Mouse (Mus musculus) liver, embryonic 13.5 days (tissue): ENCODE data around the gene Cobll1. TPM values are rescaled to one million over a fixed set of nuclear protein-coding genes. Genes with fewer than 3 reads are reported as not detected.
"Not testable (repeated sequence)": the region's sequence is repeated elsewhere in the genome, so short reads cannot be mapped to it uniquely, and the experiment has no call there.

Experiments
- ATAC-seq: fragments of 200-750 bp; cut with Nextera tagmentation; 2 replicates; pipeline ENCODE4 v1.8.0; 2017; ENCODE audit warnings: low read depth, mild to moderate bottlenecking, moderate number of reproducible peaks, moderate library complexity
- DNase-seq: peaks from one replicate; pipeline ENCODE4 v3.0.0; 2022
- H3K27ac ChIP-seq: fragments of 300-500 bp; sonication (generic); 2 replicates; pipeline ENCODE4 v1.5.1; 2015; ENCODE audit warnings: moderate library complexity, mild to moderate bottlenecking, inconsistent platforms
- H3K27me3 ChIP-seq: fragments of 300-500 bp; sonication (generic); 2 replicates; pipeline ENCODE4 v1.6.1; 2015; ENCODE audit warnings: mild to moderate bottlenecking, inconsistent platforms
- H3K36me3 ChIP-seq: fragments of 300-500 bp; sonication (generic); 2 replicates; pipeline ENCODE4 v1.6.1; 2015; ENCODE audit warnings: mild to moderate bottlenecking, inconsistent platforms
- H3K4me1 ChIP-seq: fragments of 300-500 bp; sonication (generic); replicated peaks from 2 replicates; pipeline ENCODE4 v1.6.1; 2015; ENCODE audit warnings: inconsistent platforms
- H3K4me2 ChIP-seq: fragments of 300-500 bp; sonication (generic); 2 replicates; pipeline ENCODE4 v1.6.1; 2015; ENCODE audit warnings: inconsistent platforms, mild to moderate bottlenecking, moderate library complexity
- H3K4me3 ChIP-seq: fragments of 300-500 bp; sonication (generic); replicated peaks from 2 replicates; pipeline ENCODE4 v1.5.1; 2015; ENCODE audit warnings: mild to moderate bottlenecking, inconsistent platforms
- H3K9ac ChIP-seq: fragments of 300-500 bp; sonication (generic); 2 replicates; pipeline ENCODE4 v1.6.1; 2015; ENCODE audit warnings: mild to moderate bottlenecking, inconsistent platforms
- H3K9me3 ChIP-seq: fragments of 300-500 bp; sonication (generic); replicated peaks from 2 replicates; pipeline ENCODE4 v1.6.1; 2016; ENCODE audit warnings: inconsistent platforms
- WGBS: fragments of 180-500 bp; shearing (Covaris S2); methylation state at CpG from one replicate; pipeline ENCODE4 v1.1.7; 2015; ENCODE audit not compliant: insufficient replicate concordance; 5-methylcytosine and 5-hydroxymethylcytosine counted together
- polyA plus RNA-seq: library from polyadenylated mRNA; unstranded; fragments of >200 nt; fragmentation: Nextera tagmentation; extraction: Ambion mirVana; gene quantifications from 2 replicates; pipeline ENCODE4 v1.2.1, GENCODE M21; 2015

The Cobll1 gene
- polyA plus RNA-seq, 1 experiment from 2014 or later: 2.3 TPM

- H3K27ac ChIP-seq, H3K4me3 ChIP-seq, DNase-seq, H3K9me3 ChIP-seq, H3K27me3 ChIP-seq, H3K4me1 ChIP-seq, ATAC-seq, H3K4me2 ChIP-seq, H3K9ac ChIP-seq, H3K36me3 ChIP-seq: not testable (repeated sequence)
- WGBS: 52% methylated on average over 6 of the region's 6 CpGs
These were observed 21.6 kb upstream of the Cobll1 start for GRCm38 (mm10) chr2:65260828-65261227.

- no peak for DNase-seq
- no peaks in the 10 kb centered on the region for H3K27me3 ChIP-seq
- no peaks in the 10 kb centered on the region for H3K36me3 ChIP-seq
- no peaks in the 10 kb centered on the region for H3K4me1 ChIP-seq
- no peak for ATAC-seq
- no peak overlapping the region for H3K4me2 ChIP-seq
- no peak overlapping the region for H3K27ac ChIP-seq
- H3K9ac ChIP-seq: no peak overlapping the region
- H3K4me3 ChIP-seq: no peak overlapping the region
- 57% methylated on average over 4 of the region's 4 CpGs for WGBS
- H3K9me3 ChIP-seq: no peaks in the 10 kb centered on the region
These were observed 21.2 kb upstream of the Cobll1 start for GRCm38 (mm10) chr2:65260400-65260799.

DNA sequence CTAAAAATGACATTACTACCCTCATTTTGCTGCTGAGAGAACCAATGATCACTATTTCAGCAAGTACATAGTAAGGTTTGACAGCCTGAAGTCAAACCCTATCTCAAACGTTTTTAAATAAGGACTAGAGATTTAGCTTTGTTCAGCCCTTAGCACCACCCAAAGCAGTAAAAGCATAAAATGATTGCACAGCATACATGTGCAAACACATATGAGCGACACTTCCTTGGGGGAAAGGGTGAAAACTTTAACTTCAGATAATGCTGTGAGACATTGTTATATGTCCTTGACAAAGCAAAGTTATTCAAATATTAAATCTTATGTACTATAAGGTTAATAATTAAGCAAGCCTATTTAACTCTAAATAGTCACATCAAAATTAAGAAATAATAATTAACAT, 18.2 kb upstream of the Cobll1 start:
- Histone ChIP-seq H3K4me1 (no peaks in the 10 kb centered on the region), H3K9ac (no peak overlapping the region), H3K4me3 (no peak overlapping the region), H3K4me2 (no peak overlapping the region), H3K27ac (no peak overlapping the region), H3K27me3 (no peaks in the 10 kb centered on the region), H3K9me3 (no peaks in the 10 kb centered on the region), H3K36me3 (no peaks in the 10 kb centered on the region)
- WGBS: 40% methylated on average over 2 of the region's 2 CpGs
- no peak for DNase-seq
- no peak for ATAC-seq

DNA sequence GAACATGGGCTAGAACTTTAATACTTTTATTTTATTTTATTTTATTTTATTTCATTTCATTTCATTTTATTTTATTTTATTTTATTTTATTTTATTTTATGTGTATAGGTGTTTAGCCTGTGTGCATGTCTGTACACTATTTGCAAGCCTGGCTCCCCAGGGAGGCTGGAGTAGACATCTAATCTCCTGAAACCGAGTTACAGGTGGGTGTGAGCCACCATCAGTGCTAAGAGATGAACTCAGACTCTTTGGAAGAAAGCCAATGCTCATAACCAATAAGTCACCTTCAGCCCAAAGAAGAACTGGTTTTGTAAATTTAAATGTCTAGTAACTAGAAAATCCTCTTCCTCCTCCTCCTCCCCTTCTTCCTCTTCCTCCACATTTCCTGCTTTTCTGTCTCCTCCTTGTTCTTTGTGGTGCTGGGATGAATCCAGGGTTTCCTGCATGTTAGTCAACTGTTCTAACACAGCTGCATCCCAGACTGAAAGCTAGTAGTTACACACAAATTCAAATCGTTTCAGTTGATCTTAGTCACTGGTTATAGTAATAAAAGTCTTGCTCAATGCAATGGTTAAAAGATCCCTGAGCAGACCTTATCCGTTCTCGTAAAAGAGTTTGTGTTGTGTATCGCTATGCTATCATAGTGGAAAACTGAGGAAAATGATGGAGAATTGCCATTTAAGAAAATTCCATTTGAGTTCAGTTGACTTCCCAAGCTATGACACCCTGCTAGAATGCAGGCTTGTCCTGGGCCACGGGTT, 17.5 kb upstream of the Cobll1 start:
- H3K4me2 ChIP-seq: no peak overlapping the region
- H3K9me3 ChIP-seq: no peaks in the 10 kb centered on the region
- no peaks in the 10 kb centered on the region for H3K27me3 ChIP-seq
- H3K36me3 ChIP-seq: no peaks in the 10 kb centered on the region
- no peak overlapping the region for H3K27ac ChIP-seq
- DNase-seq (no peak), ATAC-seq (no peak)
- no peaks in the 10 kb centered on the region for H3K4me1 ChIP-seq
- no peak overlapping the region for H3K9ac ChIP-seq
- WGBS: 59% methylated on average over 6 of the region's 6 CpGs
- no peak overlapping the region for H3K4me3 ChIP-seq

- Histone ChIP-seq H3K4me3 (no peak overlapping the region), H3K27me3 (no peaks in the 10 kb centered on the region), H3K4me2 (no peak overlapping the region), H3K27ac (no peak overlapping the region), H3K9me3 (no peaks in the 10 kb centered on the region), H3K36me3 (no peaks in the 10 kb centered on the region), H3K9ac (no peak overlapping the region), H3K4me1 (no peaks in the 10 kb centered on the region)
- DNase-seq (no peak), ATAC-seq (no peak)
- 41% methylated on average over 5 of the region's 5 CpGs for WGBS
These were observed 11.4 kb upstream of the Cobll1 start for GRCm38 (mm10) chr2:65250589-65251104.

DNA sequence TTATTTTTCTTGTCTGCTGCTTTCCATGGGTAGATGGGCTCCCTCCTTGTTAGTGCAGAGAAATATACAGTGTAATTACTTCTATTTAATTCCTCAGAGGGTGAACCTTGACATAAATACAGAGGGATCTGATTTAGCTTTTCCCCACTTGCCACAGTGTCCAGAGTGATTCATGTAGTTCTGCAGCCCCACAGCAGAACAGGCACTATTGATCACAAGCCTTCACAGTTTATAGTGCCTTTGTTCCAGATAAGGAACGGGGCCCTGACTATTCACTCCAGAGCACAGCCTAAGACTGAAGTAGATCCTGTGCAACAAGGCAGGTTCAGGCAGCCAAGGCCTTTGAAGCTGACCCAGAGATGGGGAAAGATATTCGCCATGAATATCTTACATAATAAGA, 10.4 kb upstream of the Cobll1 start:
- H3K4me1 ChIP-seq: no peaks in the 10 kb centered on the region
- DNase-seq (no peak), ATAC-seq (no peak)
- 29% methylated on average over 2 of the region's 2 CpGs for WGBS
- H3K4me2 ChIP-seq: no peak overlapping the region
- H3K27me3 ChIP-seq: no peaks in the 10 kb centered on the region
- no peak overlapping the region for H3K9ac ChIP-seq
- no peaks in the 10 kb centered on the region for H3K36me3 ChIP-seq
- no peak overlapping the region for H3K4me3 ChIP-seq
- no peak overlapping the region for H3K27ac ChIP-seq
- H3K9me3 ChIP-seq: no peaks in the 10 kb centered on the region

DNA sequence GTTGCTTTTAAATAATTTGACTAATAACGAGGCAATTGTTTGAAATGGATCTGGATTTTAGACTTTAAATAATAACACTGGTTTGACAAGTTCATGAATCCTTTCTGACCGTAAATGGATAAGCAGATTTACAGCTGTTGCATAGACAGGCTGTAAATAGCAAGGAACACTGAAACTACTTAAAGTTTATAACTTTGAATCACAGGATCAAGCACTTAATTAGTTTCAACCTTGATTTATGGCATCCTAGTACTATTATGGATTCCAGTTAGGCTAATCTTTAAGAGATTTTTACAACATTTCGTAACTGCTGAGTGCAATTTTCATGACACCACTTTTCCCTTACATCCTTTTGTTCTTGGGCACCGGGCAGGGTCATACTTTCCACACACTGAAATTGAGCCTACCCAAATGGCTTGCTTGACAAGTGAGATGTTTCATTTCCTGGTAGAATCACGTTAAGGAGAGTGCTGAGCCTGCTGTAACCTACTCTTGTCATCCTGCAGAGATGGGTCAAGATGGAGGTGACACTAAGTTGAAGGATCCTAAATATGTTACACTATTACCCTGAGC, 1.1 kb upstream of the Cobll1 start:
- no peak for ATAC-seq
- Histone ChIP-seq H3K4me3 (no peak overlapping the region), H3K4me2 (no peak overlapping the region), H3K36me3 (no peaks in the 10 kb centered on the region), H3K9me3 (no peaks in the 10 kb centered on the region), H3K27me3 (peaks cover 38% of the 10 kb centered on the region), H3K9ac (no peak overlapping the region), H3K27ac (no peak overlapping the region), H3K4me1 (0 out of 2 replicates have a peak, but pooled peaks cover 3% of the 10 kb centered on the region)
- 48% methylated on average over 5 of the region's 5 CpGs for WGBS
- DNase-seq: no peak

DNA sequence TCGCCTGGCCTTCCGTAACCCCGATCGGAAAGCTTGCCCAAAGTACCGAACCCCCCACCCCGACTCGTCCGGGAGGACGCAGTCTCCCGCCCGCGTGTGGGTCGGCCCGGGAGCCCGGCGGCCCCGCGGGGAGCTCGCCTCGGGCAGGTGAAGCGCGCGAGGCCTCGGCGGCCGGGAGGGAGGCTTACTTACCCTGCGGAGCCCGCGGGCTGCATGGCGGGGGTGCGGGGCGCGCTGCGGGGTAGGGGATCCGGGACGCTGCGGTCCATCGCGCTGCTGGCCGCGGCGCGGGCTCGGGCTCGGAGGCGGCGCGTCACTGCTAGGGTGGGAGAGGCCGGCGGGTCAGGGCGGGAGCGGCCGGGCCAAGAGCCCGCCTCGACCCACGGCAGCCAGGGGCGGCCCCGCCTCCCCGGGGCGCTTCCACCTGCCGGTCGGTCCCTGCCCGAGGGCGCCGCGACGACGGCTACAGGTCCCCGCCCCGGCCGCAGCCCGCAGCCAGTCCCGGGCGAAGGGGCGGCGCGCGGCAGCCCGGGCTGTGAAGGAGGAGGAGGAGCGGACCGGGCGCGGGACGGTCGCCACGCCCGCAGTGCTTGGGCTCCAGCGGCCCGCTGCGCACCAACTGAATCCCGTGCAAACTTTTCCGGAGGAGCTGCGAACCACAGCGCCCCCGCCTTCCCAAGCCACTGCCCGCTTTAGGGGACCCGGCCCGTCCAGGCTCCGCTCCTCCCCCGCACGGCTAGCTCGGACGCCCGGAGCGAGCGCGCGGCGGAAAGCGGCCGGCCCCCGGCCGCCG, 836 bp downstream of the Cobll1 start:
- H3K9me3 ChIP-seq: no peaks in the 10 kb centered on the region
- peak overlapping the region; percentile 77 for H3K27ac ChIP-seq
- peak overlapping the region; percentile 63 for H3K4me3 ChIP-seq
- H3K4me1 ChIP-seq: 0 out of 2 replicates have a peak, but pooled peaks cover 3% of the 10 kb centered on the region
- H3K9ac ChIP-seq: peak overlapping the region; percentile 64
- under 1% methylated on average over 87 of the region's 114 CpGs for WGBS
- peak overlapping the region; percentile 70 for H3K4me2 ChIP-seq
- H3K36me3 ChIP-seq: no peaks in the 10 kb centered on the region
- ATAC-seq: peak; percentile 84
- peaks cover 38% of the 10 kb centered on the region for H3K27me3 ChIP-seq
- peak; percentile 26 for DNase-seq

GRCm38 (mm10) chr2:65237610-65238170, 1.5 kb downstream of the Cobll1 start:
- H3K27ac ChIP-seq: peak overlapping the region; percentile 70
- H3K4me1 ChIP-seq: 0 out of 2 replicates have a peak, but pooled peaks cover 3% of the 10 kb centered on the region
- H3K9ac ChIP-seq: peak overlapping the region; percentile 64
- H3K36me3 ChIP-seq: no peaks in the 10 kb centered on the region
- peak overlapping the region; percentile 63 for H3K4me3 ChIP-seq
- no peak for DNase-seq
- 2% methylated on average over 22 of the region's 22 CpGs for WGBS
- peak overlapping the region; percentile 70 for H3K4me2 ChIP-seq
- peaks cover 38% of the 10 kb centered on the region for H3K27me3 ChIP-seq
- ATAC-seq: peak; percentile 43; the same call in 1 of the 2 replicates
- H3K9me3 ChIP-seq: no peaks in the 10 kb centered on the region

DNA sequence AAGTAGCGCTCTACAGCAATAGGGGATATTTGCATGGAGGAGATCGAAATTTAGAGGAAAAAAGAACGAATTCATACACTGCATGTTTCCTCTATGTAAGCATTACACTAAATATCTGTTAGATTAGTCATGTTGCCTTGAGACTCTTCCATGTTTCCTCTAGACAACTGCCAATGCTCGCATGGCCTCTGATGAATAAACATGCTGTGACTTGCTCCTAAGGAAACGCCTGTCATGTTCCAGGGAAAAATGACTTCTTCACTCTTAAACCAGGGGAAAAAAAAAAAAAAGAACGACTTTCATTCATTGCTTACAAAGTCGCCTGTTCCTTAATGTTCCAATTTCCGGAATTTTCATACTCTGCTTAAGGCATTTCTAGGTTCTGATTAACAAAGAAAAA, 2.1 kb downstream of the Cobll1 start:
- 0 out of 2 replicates have a peak, but pooled peaks cover 3% of the 10 kb centered on the region for H3K4me1 ChIP-seq
- H3K27ac ChIP-seq: no peak overlapping the region

DNA sequence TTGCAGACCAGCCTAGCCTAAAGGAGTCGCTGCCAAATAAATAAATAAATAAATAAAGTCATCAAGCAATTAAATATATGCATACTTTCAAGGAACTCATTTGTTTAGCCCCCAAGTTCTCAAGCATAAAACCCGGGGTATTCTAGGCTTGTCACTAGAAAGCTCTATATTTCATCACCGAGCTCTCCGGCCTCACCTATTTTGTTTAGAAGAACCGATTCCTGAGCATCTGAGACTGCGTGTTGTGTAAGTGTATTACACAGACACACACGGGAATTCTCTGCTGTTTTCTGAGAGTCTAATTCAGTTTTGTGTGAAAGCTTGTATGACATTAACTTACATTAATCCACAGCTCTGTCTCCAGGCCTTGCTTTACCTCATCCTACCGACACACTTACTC, 2.6 kb downstream of the Cobll1 start:
- WGBS: 71% methylated on average over 8 of the region's 8 CpGs
- Histone ChIP-seq H3K27ac (no peak overlapping the region), H3K4me3 (no peak overlapping the region), H3K9me3 (no peaks in the 10 kb centered on the region), H3K9ac (no peak overlapping the region), H3K27me3 (peaks cover 38% of the 10 kb centered on the region), H3K36me3 (no peaks in the 10 kb centered on the region), H3K4me1 (0 out of 2 replicates have a peak, but pooled peaks cover 3% of the 10 kb centered on the region), H3K4me2 (peak overlapping the region; percentile 70)
- DNase-seq: no peak
- no peak for ATAC-seq

More for the DNA sequence above, 2.1 kb downstream of the Cobll1 start:
- Histone ChIP-seq H3K4me3 (peak overlapping the region; percentile 63), H3K4me2 (peak overlapping the region; percentile 70), H3K9me3 (no peaks in the 10 kb centered on the region), H3K9ac (no peak overlapping the region), H3K36me3 (no peaks in the 10 kb centered on the region), H3K27me3 (peaks cover 38% of the 10 kb centered on the region)
- DNase-seq (no peak), ATAC-seq (no peak)
- WGBS: 56% methylated on average over 8 of the region's 8 CpGs
